Mouse (Mus musculus): Measurements from ENCODE around the gene Prkcd.

DNA sequence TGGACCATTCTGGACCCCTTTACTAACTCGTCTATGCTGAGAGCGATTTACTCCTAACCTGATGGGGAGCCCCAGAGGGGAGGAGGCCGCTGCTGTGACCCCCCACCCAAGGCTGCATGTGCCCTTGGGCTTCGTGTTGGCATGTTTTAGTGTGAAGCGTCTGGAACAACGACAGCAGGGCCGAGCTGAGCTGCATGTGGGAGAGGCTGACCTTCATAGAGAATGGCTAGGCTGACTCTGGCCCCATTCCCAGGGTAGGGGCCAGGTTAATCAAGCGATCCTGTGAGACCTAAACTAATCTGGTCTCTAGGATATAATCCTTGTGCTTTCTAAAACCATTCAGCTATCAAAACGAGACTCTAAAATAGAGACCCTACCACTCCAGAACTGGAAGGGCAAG is 68.3 kb downstream of the Prkcd start:
- TF ChIP-seq CTCF (IDR thresholded peaks at IDR 0.05; ENCODE audit: low read depth) (no peak), EP300 (optimal IDR thresholded peaks at IDR 0.05) (no peak)
